Mouse (Mus musculus): ENCODE data around the gene Gm21149. TPM values are rescaled to one million over a fixed set of nuclear protein-coding genes. Genes with fewer than 3 reads are reported as not detected.

The Gm21149 gene
- polyA plus RNA-seq, 1 experiment = not detected

Other genes with a start within 250 kb of the Gm21149 start
- gene Gm21190, start 52.7 kb upstream of the Gm21149 start, polyA plus RNA-seq (2012; ENCODE audit: insufficient read depth, insufficient read length, missing spikeins) = not detected in 2 replicates
- gene Gm21083, start 100.8 kb upstream of the Gm21149 start, polyA plus RNA-seq (2012; ENCODE audit: insufficient read depth, insufficient read length, missing spikeins) = not detected in 2 replicates
- not detected in 2 replicates for gene Speer4d, start 142.5 kb upstream of the Gm21149 start, polyA plus RNA-seq (2012; ENCODE audit: insufficient read depth, insufficient read length, missing spikeins)
- gene 4930572O03Rik, start 180.5 kb upstream of the Gm21149 start, polyA plus RNA-seq (2012; ENCODE audit: insufficient read depth, insufficient read length, missing spikeins) = not detected in 2 replicates
- not detected in 2 replicates for gene Speer4c, start 237.7 kb upstream of the Gm21149 start, polyA plus RNA-seq (2012; ENCODE audit: insufficient read depth, insufficient read length, missing spikeins)